In genomic region chr14:86781553-86782273, GRCm38 (mm10) we compare ENCODE assay signal across 9 mouse cellular contexts.
DNase-seq lines count a peak whose midpoint lies in the region; ATAC-seq lines count a peak whose summit lies in the region.
"Had no signal": no experiment of that assay in that cellular context is flagged by ENCODE, and none has a peak within 500 bp of the region (broad histone marks: within the 10 kb centered on the region; RNA-seq: fewer than 3 reads in every experiment).

No protein-coding gene starts in this region.

- no peak overlapping the region for H3K9ac ChIP-seq in neural tube, embryonic 11.5 days (ENCODE audit: low read length)
- H3K9ac ChIP-seq in forebrain, embryonic 16.5 days (replicated peaks; ENCODE audit: low read depth, low read length), result no peak overlapping the region
- H3K9ac ChIP-seq: heart, embryonic 15.5 days had no signal

- no peaks in the 10 kb centered on the region for H3K9me3 ChIP-seq in neural tube, embryonic 11.5 days (ENCODE audit: control insufficient read depth, low read length)
- no peaks in the 10 kb centered on the region for H3K9me3 ChIP-seq in forebrain, embryonic 16.5 days (ENCODE audit: control insufficient read depth, low read length)
- H3K9me3 ChIP-seq: heart, embryonic 15.5 days had no signal

- no peak overlapping the region for H3K4me2 ChIP-seq in neural tube, embryonic 11.5 days (ENCODE audit: low read depth)
- no peak overlapping the region for H3K4me2 ChIP-seq in forebrain, embryonic 16.5 days (ENCODE audit: low read length)
- H3K4me2 ChIP-seq: heart, embryonic 15.5 days had no signal

- WGBS in neural tube, embryonic 11.5 days, result 66% methylated on average over 6 of the region's 6 CpGs
- WGBS in forebrain, embryonic 16.5 days, result 56% methylated on average over 6 of the region's 6 CpGs

- peak; percentile 73 for ATAC-seq in neural tube, embryonic 11.5 days (ENCODE audit: insufficient read depth, low FRiP score, low TSS enrichment)
- ATAC-seq in forebrain, embryonic 16.5 days, result peak; percentile 73
- peak; percentile 62; the same call in 1 of the 2 replicates for ATAC-seq in megakaryocyte, adult 5-6 weeks (ENCODE audit: poor library complexity, severe bottlenecking)

- H3K36me3 ChIP-seq in neural tube, embryonic 11.5 days (ENCODE audit: control insufficient read depth, insufficient read depth, low read length), result no peaks in the 10 kb centered on the region
- no peaks in the 10 kb centered on the region for H3K36me3 ChIP-seq in forebrain, embryonic 16.5 days (ENCODE audit: control insufficient read depth, insufficient read depth)
- H3K36me3 ChIP-seq: heart, embryonic 15.5 days had no signal

- no peak overlapping the region for H3K4me3 ChIP-seq in neural tube, embryonic 11.5 days (ENCODE audit: low read depth, low read length)
- no peak overlapping the region for H3K4me3 ChIP-seq in forebrain, embryonic 16.5 days (replicated peaks; ENCODE audit: low read length)
- H3K4me3 ChIP-seq: heart, embryonic 15.5 days had no signal

- H3K27me3 ChIP-seq in neural tube, embryonic 11.5 days (ENCODE audit: control insufficient read depth, insufficient read depth, low read length), result no peaks in the 10 kb centered on the region
- no peaks in the 10 kb centered on the region for H3K27me3 ChIP-seq in forebrain, embryonic 16.5 days (replicated peaks; ENCODE audit: control insufficient read depth, insufficient read depth, low read length)
- H3K27me3 ChIP-seq: heart, embryonic 15.5 days had no signal

- DNase-seq in neural tube, embryonic 11.5 days (ENCODE audit: low spot score), result peak; percentile 35
- no peak for DNase-seq in neural tube, embryonic 10.5 days (ENCODE audit: extremely low spot score, low spot score)
- peak; percentile 40 for DNase-seq in Muller cell, postnatal 12 days (ENCODE audit: inconsistent ontology term)
- peak; percentile 56 for DNase-seq in c-Kit-positive CD71-positive TER-119-positive erythroid progenitor cells, embryonic 14.5 days (ENCODE audit: low spot score)
- peak; percentile 55 for DNase-seq in kidney, postnatal 36 days
- DNase-seq in yolk sac, embryonic 10.5 days (ENCODE audit: low spot score), result no peak

- no peak overlapping the region for H3K27ac ChIP-seq in neural tube, embryonic 11.5 days (ENCODE audit: low read depth, low read length)
- H3K27ac ChIP-seq in forebrain, embryonic 16.5 days (ENCODE audit: low read length), result no peak overlapping the region
- H3K27ac ChIP-seq: heart, embryonic 15.5 days had no signal

- H3K4me1 ChIP-seq in neural tube, embryonic 11.5 days (ENCODE audit: control insufficient read depth, insufficient read depth, low read length), result no peaks in the 10 kb centered on the region
- H3K4me1 ChIP-seq in forebrain, embryonic 16.5 days (replicated peaks; ENCODE audit: control insufficient read depth, insufficient read depth, low read length), result no peaks in the 10 kb centered on the region

Comparison
In these comparisons a context has a peak if more than half of its experiments do, and no peak if none do; other contexts are left out.
1. DNase-seq: peak in neural tube, embryonic 11.5 days (single experiment), Muller cell, postnatal 12 days (single experiment), c-Kit-positive CD71-positive TER-119-positive erythroid progenitor cells, embryonic 14.5 days (single experiment) and kidney, postnatal 36 days (2 of 2); none in neural tube, embryonic 10.5 days (single experiment) and yolk sac, embryonic 10.5 days (single experiment).
2. Peak in every context shown above with its lines, with median percentiles within 50 percentile points of each other: ATAC-seq.